Mouse (Mus musculus) urinary bladder, adult 18-20 months (tissue): ENCODE results near the gene Wfdc2.

Experiments used
- DNase-seq, 2 experiments: peaks; one replicate each; pipeline ENCODE4 v3.0.0; 2022; ENCODE audit warnings: low spot score in 2 of 2, mixed read lengths in 2 of 2

The Wfdc2 gene

GRCm38 (mm10) chr2:164562391-164563188, at the start of gene Wfdc2:
Wfdc2 (plus strand) TSS chr2:164562413.
- peak; percentile 44 to 59 for DNase-seq

- peak in 1 of 2 experiments; percentile 39 for DNase-seq
Observed at GRCm38 (mm10) chr2:164513389-164513788, 48.8 kb upstream of the Wfdc2 start.

GRCm38 (mm10) chr2:164514916-164515315, 47.3 kb upstream of the Wfdc2 start:
- DNase-seq: no peak

GRCm38 (mm10) chr2:164515897-164516296, 46.3 kb upstream of the Wfdc2 start:
- no peak for DNase-seq

- no peak for DNase-seq
Observed at GRCm38 (mm10) chr2:164516592-164516991, 45.6 kb upstream of the Wfdc2 start.

GRCm38 (mm10) chr2:164517485-164518221, 44.6 kb upstream of the Wfdc2 start:
- DNase-seq: peak in 1 of 2 experiments; percentile 31

DNA sequence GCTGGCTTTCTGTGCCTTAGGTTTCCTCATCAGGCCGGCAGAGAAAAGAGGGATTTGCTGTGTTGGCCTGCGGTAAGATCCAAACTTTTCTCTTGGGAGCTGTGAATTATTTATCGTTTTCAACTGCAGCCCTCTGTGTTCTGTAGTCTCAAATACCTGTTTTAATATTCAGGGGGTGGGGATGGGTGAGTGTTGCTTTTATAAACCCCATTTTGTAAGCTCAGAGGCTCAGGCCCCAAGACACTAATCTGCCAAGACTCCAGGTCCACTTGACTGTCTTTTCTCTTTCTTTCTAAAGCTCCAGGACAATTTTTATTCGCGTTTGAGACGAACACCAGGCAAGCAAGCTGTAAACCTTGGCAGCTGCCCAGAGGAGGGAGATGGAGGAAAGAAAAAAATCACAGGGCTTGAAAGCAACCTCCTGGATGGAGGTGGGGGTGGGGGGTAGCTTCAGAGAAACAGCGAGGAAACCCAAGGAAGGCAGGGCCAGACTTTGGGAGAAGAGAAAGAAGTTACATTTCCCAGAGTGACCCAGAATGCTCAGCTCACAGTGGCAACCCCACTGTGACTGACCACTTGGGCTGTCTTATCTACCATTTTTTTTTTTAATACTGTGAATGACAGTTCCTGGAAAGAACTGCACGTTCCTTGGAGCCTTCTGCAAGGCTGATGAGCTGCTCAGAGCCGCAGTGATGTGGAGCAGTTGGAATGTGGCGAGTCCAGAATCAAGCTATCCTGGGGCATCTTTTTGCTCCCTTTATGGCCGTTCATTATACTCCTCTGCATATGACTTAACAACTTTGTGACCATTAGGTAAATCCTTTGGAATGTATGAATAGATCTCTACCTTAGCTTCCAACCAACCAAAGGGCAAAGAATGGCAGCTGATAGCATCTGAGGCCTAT, 43.7 kb upstream of the Wfdc2 start:
- no peak for DNase-seq

DNA sequence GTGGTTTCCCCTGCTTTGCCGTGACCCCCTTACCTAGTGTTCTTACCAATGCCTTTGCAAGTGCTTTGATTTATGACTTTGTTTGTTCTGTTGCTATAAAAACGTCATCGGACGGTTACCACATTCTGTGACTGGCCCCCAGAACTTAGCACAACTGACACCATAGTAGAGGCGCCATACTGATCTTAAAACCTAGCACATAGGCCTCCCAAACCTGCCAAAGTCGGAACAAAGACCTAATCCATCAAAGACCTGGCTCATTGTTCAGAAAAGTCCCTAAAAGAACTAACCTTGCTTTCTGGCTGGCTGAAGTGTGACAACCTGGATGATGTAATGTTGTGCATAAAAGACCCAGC, 43.1 kb upstream of the Wfdc2 start:
- DNase-seq: no peak

DNA sequence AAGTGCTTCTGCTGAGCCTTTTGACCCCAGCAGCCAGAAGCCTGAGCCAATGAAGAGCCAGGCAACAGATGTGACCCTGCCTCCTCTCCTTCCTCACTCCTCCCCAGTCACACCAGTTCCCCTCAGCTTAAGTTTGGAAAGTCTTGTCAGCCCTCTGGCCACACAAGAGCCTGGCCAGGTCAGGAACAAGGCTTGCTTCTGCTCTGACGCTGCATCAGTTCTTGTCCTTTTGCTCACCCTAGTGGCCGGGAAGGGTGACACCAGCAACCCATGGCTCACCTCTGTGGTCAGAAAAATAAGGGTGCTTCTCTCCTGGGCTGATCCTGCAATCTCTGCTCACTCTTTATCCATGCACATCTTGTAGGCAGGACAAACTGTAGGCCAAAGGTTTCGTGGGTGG, 41.4 kb upstream of the Wfdc2 start:
- DNase-seq: peak in 1 of 2 experiments; percentile 48

- no peak for DNase-seq
Observed at GRCm38 (mm10) chr2:164521841-164522240, 40.4 kb upstream of the Wfdc2 start.

DNA sequence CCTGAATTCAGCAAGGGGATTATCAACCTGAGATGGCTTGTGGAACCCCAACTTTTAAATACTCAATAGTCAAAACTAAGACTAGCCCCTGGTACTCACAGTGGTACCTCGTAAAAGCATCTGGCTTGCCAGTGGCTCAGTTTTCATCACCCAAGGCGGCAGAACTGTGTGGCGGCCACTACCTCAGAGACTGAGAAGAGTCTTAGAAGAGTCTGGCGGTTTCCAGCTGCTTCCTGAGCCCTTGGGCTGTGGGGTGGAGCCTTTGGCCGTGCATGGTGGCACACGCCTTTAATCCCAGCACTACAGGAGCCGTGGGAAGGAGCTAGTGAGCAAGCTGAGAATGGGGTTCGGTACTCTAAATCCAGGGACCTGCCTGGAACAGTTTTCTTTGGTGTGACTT, 39.9 kb upstream of the Wfdc2 start:
- no peak for DNase-seq

GRCm38 (mm10) chr2:164523301-164523773, 38.9 kb upstream of the Wfdc2 start:
- DNase-seq: peak in 1 of 2 experiments; percentile 38

GRCm38 (mm10) chr2:164528557-164528956, 33.7 kb upstream of the Wfdc2 start:
- DNase-seq: no peak

- DNase-seq: peak; percentile 53 to 65
Observed at GRCm38 (mm10) chr2:164531169-164531568, 31.0 kb upstream of the Wfdc2 start.

DNA sequence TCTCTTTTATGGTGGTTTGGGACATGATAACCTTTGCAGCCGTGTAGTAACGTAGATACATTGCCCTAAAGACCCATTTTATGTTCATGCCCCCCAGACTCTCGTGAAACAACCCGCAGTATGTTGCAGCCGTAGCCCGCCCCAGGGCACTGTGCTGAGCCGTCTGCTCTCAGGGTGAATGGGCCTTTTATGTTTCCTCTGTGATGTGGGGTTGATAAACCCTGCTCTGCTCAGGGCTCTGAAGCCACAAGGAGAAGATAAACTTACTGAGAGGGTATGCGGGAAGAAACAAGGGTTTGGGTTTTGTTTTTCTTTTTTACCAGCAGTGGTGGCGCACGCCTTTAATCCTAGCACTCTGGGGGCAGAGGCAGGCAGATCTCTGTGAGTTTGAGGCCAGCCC, 27.9 kb upstream of the Wfdc2 start:
- DNase-seq: no peak

DNA sequence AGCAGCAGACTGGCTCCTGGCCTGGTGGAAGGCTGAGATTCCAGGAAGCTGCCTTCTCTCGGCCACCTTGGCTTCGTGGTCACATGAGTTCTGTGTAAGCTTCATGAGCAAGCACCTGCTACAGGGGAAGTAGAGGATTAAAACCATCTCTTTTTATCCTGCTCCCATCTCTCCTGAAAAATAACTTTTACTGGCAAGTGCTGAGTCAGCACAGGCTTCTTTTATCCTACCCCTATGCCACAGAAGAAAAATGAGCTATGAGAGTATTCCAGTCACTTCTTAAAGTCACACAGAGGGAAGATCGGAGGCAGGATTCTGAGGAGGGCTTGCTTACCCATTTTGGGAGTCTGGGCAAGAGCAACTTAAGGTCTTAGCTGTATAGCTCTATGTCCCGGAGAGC, 25.2 kb upstream of the Wfdc2 start:
- no peak for DNase-seq

- DNase-seq: no peak
Observed at GRCm38 (mm10) chr2:164540652-164541427, 21.4 kb upstream of the Wfdc2 start.

GRCm38 (mm10) chr2:164542132-164542531, 20.1 kb upstream of the Wfdc2 start:
- DNase-seq: no peak

DNA sequence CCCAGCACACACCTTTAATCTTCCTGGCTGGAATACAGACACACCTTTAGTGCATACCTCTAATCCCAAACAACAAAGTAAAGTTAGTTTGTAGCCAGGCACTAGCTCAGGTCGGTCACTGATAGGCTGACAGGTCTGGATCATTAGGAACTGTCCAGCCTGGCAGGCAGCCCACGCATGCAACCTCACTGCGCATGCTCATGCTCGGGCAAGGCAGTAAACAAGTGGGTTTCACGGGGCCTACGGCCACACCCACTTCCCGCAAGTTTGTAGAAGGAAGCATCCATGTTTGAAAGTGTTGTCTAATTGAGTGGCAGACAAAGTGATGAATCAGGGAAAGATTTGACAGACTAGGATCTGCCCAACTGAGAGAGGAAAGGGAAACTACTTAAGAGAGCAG, 19.6 kb upstream of the Wfdc2 start:
- DNase-seq: no peak

DNA sequence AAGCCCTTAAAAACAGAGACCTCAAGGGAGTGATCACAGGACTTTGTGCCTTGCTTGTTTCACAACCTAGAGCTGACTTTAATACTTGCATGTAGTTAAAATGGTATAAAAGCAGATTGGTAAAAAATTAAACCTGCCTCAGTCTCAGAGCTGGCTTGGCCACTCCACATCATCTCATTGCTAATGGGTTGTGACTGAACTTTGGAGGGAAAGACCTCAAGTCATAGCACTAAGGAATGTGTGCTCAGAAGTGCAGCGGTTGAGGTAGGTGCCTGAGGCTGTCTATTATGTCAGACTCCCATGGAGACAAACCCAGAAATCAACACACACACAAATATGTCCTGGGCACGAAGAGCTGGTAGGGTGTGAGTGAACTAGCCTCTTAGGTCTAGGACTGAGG, 18.5 kb upstream of the Wfdc2 start:
- DNase-seq: no peak

GRCm38 (mm10) chr2:164544454-164545097, 17.6 kb upstream of the Wfdc2 start:
- no peak for DNase-seq
